Mouse (Mus musculus) urinary bladder, postnatal 0 days (tissue): ENCODE measurements around the gene Crtc1. TPM values are rescaled to one million over a fixed set of nuclear protein-coding genes. Genes with fewer than 3 reads are reported as not detected.

Experiments used
- polyA plus RNA-seq: library from polyadenylated mRNA; unstranded; fragments of >200 nt; fragmentation: Nextera tagmentation; extraction: Ambion mirVana; gene quantifications from 2 replicates; pipeline ENCODE4 v1.2.1, GENCODE M21; 2015

Crtc1 gene
- 7.8 and 8.3 TPM in 2 replicates for polyA plus RNA-seq

GRCm38 (mm10) chr8:70439055-70439847, at the start of gene Crtc1:
TSS of gene Crtc1 (minus strand) at chr8:70439579.

GRCm38 (mm10) chr8:70486941-70487520, 47.7 kb upstream of the Crtc1 start, which contains the start of gene Tmem59l:
TSS of gene Tmem59l (minus strand) at chr8:70487358.

GRCm38 (mm10) chr8:70476333-70477268, 37.2 kb upstream of the Crtc1 start, which contains the start of gene Klhl26:
TSS of gene Klhl26 (minus strand) at chr8:70476968.

GRCm38 (mm10) chr8:70373397-70374317, 65.7 kb downstream of the Crtc1 start, which contains the start of gene Comp:
TSS of gene Comp (plus strand) at chr8:70373558.

GRCm38 (mm10) chr8:70353194-70353817, 86.1 kb downstream of the Crtc1 start, which contains the start of gene Upf1:
TSS of gene Upf1 (minus strand) at chr8:70353278.

Other genes with a start within 250 kb of the Crtc1 start
- gene Slc25a42, start 227.3 kb downstream of the Crtc1 start, polyA plus RNA-seq: 2.6 and 2.7 TPM in 2 replicates
- 11.8 and 12.9 TPM in 2 replicates for gene Sugp2, start 205.4 kb downstream of the Crtc1 start, polyA plus RNA-seq
- gene Armc6, start 205.1 kb downstream of the Crtc1 start, polyA plus RNA-seq: 13.7 and 14.2 TPM in 2 replicates
- 17.3 and 19.4 TPM in 2 replicates for gene Homer3, start 156.8 kb downstream of the Crtc1 start, polyA plus RNA-seq
- 27.6 and 29.6 TPM in 2 replicates for gene Ddx49, start 137.1 kb downstream of the Crtc1 start, polyA plus RNA-seq
- 272 and 328 TPM in 2 replicates for gene Cope, start 137.1 kb downstream of the Crtc1 start, polyA plus RNA-seq
- gene Cers1, start 123.8 kb downstream of the Crtc1 start, polyA plus RNA-seq: 0.99 and 1.0 TPM in 2 replicates
- gene Gdf1, start 109.8 kb downstream of the Crtc1 start, polyA plus RNA-seq: 0.39 and 0.50 TPM in 2 replicates
- gene Upf1, start 86.3 kb downstream of the Crtc1 start, polyA plus RNA-seq: 8.0 and 8.6 TPM in 2 replicates
- gene Comp, start 66.0 kb downstream of the Crtc1 start, polyA plus RNA-seq: 0.15 and 0.18 TPM in 2 replicates
- gene Klhl26, start 37.4 kb upstream of the Crtc1 start, polyA plus RNA-seq: 17.0 and 18.6 TPM in 2 replicates
- not detected in 2 replicates for gene Tmem59l, start 47.8 kb upstream of the Crtc1 start, polyA plus RNA-seq
- 0.36 and 0.42 TPM in 2 replicates for gene Crlf1, start 53.6 kb upstream of the Crtc1 start, polyA plus RNA-seq
- 113 and 116 TPM in 2 replicates for gene Rex1bd, start 67.2 kb upstream of the Crtc1 start, polyA plus RNA-seq
- 768 and 841 TPM in 2 replicates for gene Uba52, start 71.2 kb upstream of the Crtc1 start, polyA plus RNA-seq
- gene Fkbp8, start 88.1 kb upstream of the Crtc1 start, polyA plus RNA-seq: 200 and 204 TPM in 2 replicates
- 53.9 and 54.6 TPM in 2 replicates for gene Kxd1, start 88.4 kb upstream of the Crtc1 start, polyA plus RNA-seq
- 11.7 and 12.5 TPM in 2 replicates for gene Ell, start 99.9 kb upstream of the Crtc1 start, polyA plus RNA-seq
- 25.1 and 27.7 TPM in 2 replicates for gene Isyna1, start 154.8 kb upstream of the Crtc1 start, polyA plus RNA-seq
- gene Ssbp4, start 169.3 kb upstream of the Crtc1 start, polyA plus RNA-seq: 71.0 and 78.8 TPM in 2 replicates
- gene Lrrc25, start 176.6 kb upstream of the Crtc1 start, polyA plus RNA-seq: 4.4 and 6.6 TPM in 2 replicates
- 0.79 and 2.8 TPM in 2 replicates for gene Gdf15, start 192.9 kb upstream of the Crtc1 start, polyA plus RNA-seq
- 19.2 and 24.1 TPM in 2 replicates for gene Pgpep1, start 220.8 kb upstream of the Crtc1 start, polyA plus RNA-seq
- 119 and 132 TPM in 2 replicates for gene Lsm4, start 233.7 kb upstream of the Crtc1 start, polyA plus RNA-seq